Mouse (Mus musculus) ES-E14 (cell line): ENCODE measurements around the gene Adpgk. TPM values are rescaled to one million over a fixed set of nuclear protein-coding genes. Genes with fewer than 3 reads are reported as not detected.
"Not testable (repeated sequence)": the region's sequence is repeated elsewhere in the genome, so short reads cannot be mapped to it uniquely, and the experiment has no call there.

Source experiments
- DNase-seq: peaks from one replicate; pipeline ENCODE4 v3.0.0-alpha.2; 2013; ENCODE audit warnings: low read depth, low spot score
- H3K27ac ChIP-seq: 2 replicates; pipeline ENCODE4 v1.5.1; 2012; ENCODE audit warnings: low read depth, mild to moderate bottlenecking, low read length, moderate library complexity, mixed read lengths; ENCODE audit not compliant: poor library complexity, insufficient read depth, severe bottlenecking
- H3K36me3 ChIP-seq: 2 replicates; pipeline ENCODE4 v1.6.1; 2012; ENCODE audit warnings: mild to moderate bottlenecking, low read length, moderate library complexity, mixed read lengths; ENCODE audit not compliant: control insufficient read depth, poor library complexity, insufficient read depth, severe bottlenecking
- H3K4me1 ChIP-seq, 2 experiments: fragments of 150-350 bp in 1 of 2; sonication (generic) in 1 of 2; 2 replicates each; pipeline ENCODE4 v1.6.1; 2012; ENCODE audit warnings: low read length in 2 of 2, mild to moderate bottlenecking in 1 of 2, mixed read lengths in 1 of 2; ENCODE audit not compliant: control insufficient read depth in 2 of 2, insufficient read depth in 2 of 2, poor library complexity in 1 of 2
- H3K4me3 ChIP-seq, 2 experiments: fragments of 150-350 bp in 1 of 2; sonication (generic) in 1 of 2; 2 replicates each; pipeline ENCODE4 v1.5.1; 2012; ENCODE audit warnings: low read length in 2 of 2, low read depth in 1 of 2, mild to moderate bottlenecking in 1 of 2, mixed read lengths in 1 of 2; ENCODE audit not compliant: insufficient read depth in 1 of 2, poor library complexity in 1 of 2, severe bottlenecking in 1 of 2
- H3K9ac ChIP-seq: 2 replicates; pipeline ENCODE4 v1.6.1; 2012; ENCODE audit warnings: low read depth, mild to moderate bottlenecking, low read length, mixed read lengths; ENCODE audit not compliant: poor library complexity, insufficient read depth, severe bottlenecking
- H3K9me3 ChIP-seq: fragments of 150-350 bp; sonication (generic); 2 replicates; pipeline ENCODE4 v1.6.1; 2012; ENCODE audit warnings: low read depth, mild to moderate bottlenecking, low read length; ENCODE audit not compliant: control insufficient read depth, insufficient read depth
- CHD2 ChIP-seq: IDR thresholded peaks from 2 replicates; pipeline ENCODE4 v1.6.1; 2014; ENCODE audit warnings: mild to moderate bottlenecking, low read depth, low read length, inconsistent platforms
- HCFC1 ChIP-seq: IDR thresholded peaks from 2 replicates; pipeline ENCODE4 v1.6.1; 2012; ENCODE audit warnings: low read length, inconsistent platforms, borderline replicate concordance; ENCODE audit not compliant: insufficient read depth
- MAFK ChIP-seq: IDR thresholded peaks from 2 replicates; pipeline ENCODE4 v1.6.1; 2014; ENCODE audit warnings: mild to moderate bottlenecking, low read depth, low read length, inconsistent platforms; ENCODE audit not compliant: insufficient read depth
- ZC3H11A ChIP-seq: IDR thresholded peaks from 2 replicates; pipeline ENCODE4 v1.6.1; 2012; ENCODE audit warnings: low read depth, mild to moderate bottlenecking, inconsistent platforms, low read length, borderline replicate concordance
- ZNF384 ChIP-seq: IDR thresholded peaks from 2 replicates; pipeline ENCODE4 v1.6.1; 2012; ENCODE audit warnings: low read depth, low read length, inconsistent platforms
- in situ Hi-C, 2 experiments: fragments of 600-800 bp; cut with MboI; formaldehyde crosslinking; loops; one replicate each; pipeline ENCODE4 v1.15.1; 2025; ENCODE audit warnings: low sequenced_read_pairs in 2 of 2, inconsistent platforms in 1 of 2; ENCODE audit not compliant: unreplicated experiment in 2 of 2
- total RNA-seq: library from RNA; depleted of rRNA; stranded (reverse); fragments of 300-350 nt; gene quantifications from 2 replicates; pipeline ENCODE4 v1.2.3, GENCODE M21; 2012

Gene Adpgk
- total RNA-seq, 1 experiment: 65.7 TPM

DNA sequence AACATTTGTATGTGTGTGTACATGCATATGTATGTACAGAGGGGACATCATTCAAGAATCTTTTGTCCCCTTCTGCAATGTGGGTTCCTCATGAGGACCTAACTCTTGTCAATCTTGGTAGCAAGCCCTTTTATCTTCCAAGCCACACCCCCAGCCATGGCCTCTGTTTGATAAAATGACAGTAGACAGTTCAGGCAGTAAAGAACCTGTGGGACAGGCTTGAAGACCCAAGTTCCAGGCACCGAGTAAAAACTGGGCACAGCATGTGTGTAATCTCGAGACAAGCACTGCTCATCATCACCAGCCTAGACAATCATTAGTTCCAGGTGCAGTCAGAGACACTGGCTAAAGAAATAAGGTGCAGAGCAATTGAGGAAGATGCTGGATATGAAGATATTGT is 54.8 kb downstream of the Adpgk start:
- in situ Hi-C loops: no loop called here
- H3K9ac ChIP-seq: no peak overlapping the region
- no peaks in the 10 kb centered on the region for H3K9me3 ChIP-seq
- H3K4me3 ChIP-seq: no peak overlapping the region
- H3K4me1 ChIP-seq: no peaks in the 10 kb centered on the region
- DNase-seq: no peak
- TF ChIP-seq ZNF384: no peak
- TF ChIP-seq CHD2: no peak
- TF ChIP-seq MAFK: no peak
- no peak for TF ChIP-seq HCFC1
- TF ChIP-seq ZC3H11A: no peak
- H3K27ac ChIP-seq: no peak overlapping the region
- H3K36me3 ChIP-seq: no peaks in the 10 kb centered on the region

DNA sequence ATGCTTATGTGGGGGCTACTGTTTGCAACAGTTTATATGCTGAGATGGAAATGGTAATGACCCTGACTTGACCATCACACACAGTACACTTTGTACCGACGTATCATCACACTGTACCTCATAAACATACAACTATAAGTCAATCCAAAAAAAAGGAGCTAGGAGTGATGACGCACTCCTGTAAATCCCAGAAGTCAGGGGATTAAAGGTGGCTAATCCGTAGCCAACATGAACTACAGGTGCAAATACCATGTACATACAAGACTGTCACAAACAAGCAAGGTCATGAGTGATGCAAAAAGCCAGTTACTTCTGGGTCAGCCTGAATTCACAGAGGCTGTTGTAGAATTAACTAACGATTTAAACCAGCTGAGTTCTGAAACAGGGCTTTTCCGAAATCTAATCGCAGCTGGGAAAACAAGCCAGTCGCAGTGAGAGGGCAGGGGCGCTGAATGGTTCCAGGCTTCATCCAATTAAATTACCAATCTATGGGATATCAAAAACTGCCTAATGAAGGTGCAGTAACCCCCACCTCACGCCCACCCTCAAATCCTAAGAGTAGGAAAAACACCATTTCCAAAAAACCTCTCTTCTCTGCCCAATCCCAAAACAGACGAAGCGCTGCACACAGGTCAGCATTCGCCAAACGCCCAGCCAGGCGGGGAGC is 61.4 kb downstream of the Adpgk start:
- DNase-seq: no peak

DNA sequence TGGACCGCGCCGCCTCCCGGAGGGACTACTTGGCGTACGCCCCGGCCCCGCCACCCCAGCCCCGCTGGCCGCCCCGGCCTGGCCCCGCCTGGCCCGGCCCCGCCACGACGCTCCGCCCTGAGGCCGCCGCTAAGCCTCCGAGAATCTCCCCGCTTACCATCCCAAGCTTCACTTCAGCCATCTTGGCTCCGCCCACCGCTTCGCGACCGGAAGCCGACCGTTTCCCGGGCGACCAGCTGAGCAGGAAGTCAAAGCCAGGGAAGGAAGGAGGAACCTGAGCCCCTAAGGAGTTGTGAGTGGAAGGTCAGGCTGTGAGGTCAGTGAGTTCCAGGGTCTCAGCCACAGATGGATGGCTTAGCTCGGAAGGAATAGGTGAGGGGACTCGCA is 61.9 kb downstream of the Adpgk start, which contains the start of gene Bbs4:
Gene Bbs4, minus strand, starts transcription at position 256 of the 387 bp plus-strand sequence.
- Histone ChIP-seq H3K27ac (no peak within 1 kb of the TSS), H3K4me3 (peak within 1 kb of the TSS; percentile 66 to 86)
- no peak for TF ChIP-seq ZNF384
- no peak for TF ChIP-seq MAFK
- no peak for TF ChIP-seq HCFC1
- TF ChIP-seq CHD2: no peak
- no peak for TF ChIP-seq ZC3H11A

More for the DNA sequence above, 61.4 kb downstream of the Adpgk start:
- peak overlapping the region; percentile 66 to 86 for H3K4me3 ChIP-seq
- no peak overlapping the region for H3K27ac ChIP-seq
- in situ Hi-C loops: no loop called here
- no peaks in the 10 kb centered on the region for H3K9me3 ChIP-seq
- peak overlapping the region; percentile 54 for H3K9ac ChIP-seq
- no peaks in the 10 kb centered on the region; a peak in 1 of 4 replicates for H3K4me1 ChIP-seq
- no peak for TF ChIP-seq HCFC1
- no peak for TF ChIP-seq ZC3H11A
- no peak for TF ChIP-seq CHD2
- no peaks in the 10 kb centered on the region for H3K36me3 ChIP-seq

DNA sequence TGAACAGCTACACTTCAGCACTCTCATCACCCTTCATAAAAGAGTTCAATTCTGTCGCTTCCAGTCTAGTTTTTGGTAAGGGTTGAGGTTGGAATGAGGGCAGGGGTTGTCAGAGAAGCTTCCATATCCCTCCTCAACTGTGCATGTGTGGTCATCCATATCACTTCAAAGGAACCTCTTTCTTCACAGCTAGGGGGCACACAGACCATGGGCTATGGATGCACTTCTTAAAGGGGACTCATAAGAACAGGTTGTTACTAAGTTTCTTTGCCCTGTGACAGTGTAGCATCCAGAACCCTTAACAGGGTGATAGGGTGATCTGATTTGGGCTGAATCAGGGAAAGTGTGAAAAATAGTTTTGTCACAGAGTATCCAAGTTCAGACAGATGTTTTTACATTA is 66.7 kb downstream of the Adpgk start:
- DNase-seq, H3K9me3 ChIP-seq, H3K36me3 ChIP-seq, H3K4me3 ChIP-seq, H3K4me1 ChIP-seq, H3K27ac ChIP-seq, H3K9ac ChIP-seq, in situ Hi-C loops: not testable (repeated sequence)

More for the DNA sequence above, 61.9 kb downstream of the Adpgk start, which contains the start of gene Bbs4:
- DNase-seq: peak; percentile 83
- Histone ChIP-seq H3K36me3 (no peaks in the 10 kb centered on the region), H3K4me1 (no peaks in the 10 kb centered on the region; a peak in 1 of 4 replicates), H3K9ac (peak within 1 kb of the TSS; percentile 75), H3K9me3 (no peaks in the 10 kb centered on the region)
- in situ Hi-C loops: no loop called here

DNA sequence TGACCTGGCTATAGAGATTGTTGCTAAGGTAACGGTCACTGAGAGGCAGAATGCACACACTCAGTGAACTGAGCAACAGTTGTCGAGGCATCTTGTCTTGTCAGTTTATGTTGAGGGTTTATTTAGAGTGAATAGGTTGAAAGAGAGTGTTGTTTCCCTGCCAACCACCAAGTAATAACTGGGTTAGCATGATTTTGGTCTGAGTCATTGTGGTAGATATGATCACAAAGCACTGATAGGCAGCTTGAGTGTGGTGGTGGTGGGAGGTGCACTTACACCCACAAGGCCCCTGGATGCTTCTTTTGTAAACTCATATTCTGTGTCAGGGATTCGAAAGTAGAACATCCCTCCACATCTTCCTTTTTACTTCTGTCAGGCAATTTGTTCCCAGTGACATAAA is 69.1 kb downstream of the Adpgk start:
- H3K27ac ChIP-seq, in situ Hi-C loops, H3K4me1 ChIP-seq, DNase-seq, H3K36me3 ChIP-seq, H3K9me3 ChIP-seq, H3K9ac ChIP-seq, H3K4me3 ChIP-seq: not testable (repeated sequence)
